Mouse (Mus musculus) neural tube, embryonic 11.5 days (tissue): ENCODE results near the gene Mga. TPM values are rescaled to one million over a fixed set of nuclear protein-coding genes. Genes with fewer than 3 reads are reported as not detected.
A peak's percentile ranks its signal among the peaks of the same experiment; 100 is the strongest.

Source experiments
- ATAC-seq: fragments of 200-750 bp; cut with Nextera tagmentation; 2 replicates; pipeline ENCODE4 v1.8.0; 2017; ENCODE audit warnings: moderate number of reproducible peaks, mild to moderate bottlenecking, moderate TSS enrichment, moderate library complexity; ENCODE audit not compliant: insufficient read depth, low FRiP score, low TSS enrichment
- DNase-seq: peaks from one replicate; pipeline ENCODE4 v3.0.0-alpha.2; 2015; ENCODE audit warnings: low spot score
- H3K27ac ChIP-seq: fragments of 300-500 bp; sonication (generic); 2 replicates; pipeline ENCODE4 v1.5.1; 2014; ENCODE audit warnings: low read depth, mild to moderate bottlenecking, low read length
- H3K27me3 ChIP-seq: fragments of 300-500 bp; sonication (generic); 2 replicates; pipeline ENCODE4 v1.6.1; 2014; ENCODE audit warnings: mild to moderate bottlenecking, low read length, mixed read lengths; ENCODE audit not compliant: control insufficient read depth, insufficient read depth
- H3K36me3 ChIP-seq: fragments of 300-500 bp; sonication (generic); 2 replicates; pipeline ENCODE4 v1.6.1; 2014; ENCODE audit warnings: mild to moderate bottlenecking, low read length, moderate library complexity, mixed read lengths; ENCODE audit not compliant: control insufficient read depth, insufficient read depth
- H3K4me1 ChIP-seq: fragments of 300-500 bp; sonication (generic); 2 replicates; pipeline ENCODE4 v1.6.1; 2014; ENCODE audit warnings: low read length, mixed read lengths; ENCODE audit not compliant: control insufficient read depth, insufficient read depth
- H3K4me2 ChIP-seq: fragments of 300-500 bp; sonication (generic); 2 replicates; pipeline ENCODE4 v1.6.1; 2014; ENCODE audit warnings: low read depth, mild to moderate bottlenecking, moderate library complexity
- H3K4me3 ChIP-seq: fragments of 300-500 bp; sonication (generic); 2 replicates; pipeline ENCODE4 v1.5.1; 2014; ENCODE audit warnings: low read depth, low read length
- H3K9ac ChIP-seq: fragments of 300-500 bp; sonication (generic); 2 replicates; pipeline ENCODE4 v1.6.1; 2014; ENCODE audit warnings: mild to moderate bottlenecking, low read length
- H3K9me3 ChIP-seq: fragments of 300-500 bp; sonication (generic); 2 replicates; pipeline ENCODE4 v1.6.1; 2016; ENCODE audit warnings: low read length; ENCODE audit not compliant: control insufficient read depth
- WGBS: fragments of 180-500 bp; shearing (Covaris S2); extraction: QIAGEN DNeasy Blood & Tissue Kit; methylation state at CpG from one replicate; pipeline ENCODE4 v1.1.7; 2014; 5-methylcytosine and 5-hydroxymethylcytosine counted together
- polyA plus RNA-seq: library from polyadenylated mRNA; unstranded; fragments of >200 nt; fragmentation: Nextera tagmentation; extraction: Ambion mirVana; gene quantifications from 2 replicates; pipeline ENCODE4 v1.2.1, GENCODE M21; 2014

The Mga gene
- polyA plus RNA-seq, 1 experiment from 2014 or later: 36.3 TPM

GRCm38 (mm10) chr2:120007680-120008210, 110.7 kb downstream of the Mga start:
- H3K4me1 ChIP-seq: no peaks in the 10 kb centered on the region
- H3K4me3 ChIP-seq: no peak overlapping the region
- H3K27me3 ChIP-seq: no peaks in the 10 kb centered on the region
- no peaks in the 10 kb centered on the region for H3K36me3 ChIP-seq
- no peaks in the 10 kb centered on the region for H3K9me3 ChIP-seq
- no peak for ATAC-seq
- H3K9ac ChIP-seq: no peak overlapping the region
- no peak for DNase-seq
- WGBS: 92% methylated on average over 4 of the region's 4 CpGs
- no peak overlapping the region for H3K4me2 ChIP-seq
- no peak overlapping the region for H3K27ac ChIP-seq

DNA sequence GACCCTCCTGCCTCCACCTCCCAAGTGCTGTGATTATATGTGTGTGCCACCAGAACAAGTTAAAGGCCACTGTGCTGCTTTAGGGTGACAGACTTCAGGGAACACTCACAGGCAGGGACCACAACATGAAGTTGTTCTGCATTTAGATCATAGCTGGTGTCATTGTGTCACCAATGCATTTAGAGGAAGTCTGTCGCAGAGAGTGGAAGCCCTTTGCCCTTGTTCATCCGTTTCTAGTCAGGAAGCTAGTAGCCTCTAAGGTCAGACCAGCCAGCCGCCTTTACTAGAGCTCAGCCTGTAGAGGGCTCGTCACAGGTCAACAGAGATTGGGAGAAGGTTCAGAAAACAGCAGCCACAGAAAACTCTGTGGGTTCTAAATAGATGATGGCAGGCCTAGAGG, 111.6 kb downstream of the Mga start:
- Histone ChIP-seq H3K4me1 (no peaks in the 10 kb centered on the region), H3K36me3 (no peaks in the 10 kb centered on the region), H3K4me2 (no peak overlapping the region), H3K9me3 (no peaks in the 10 kb centered on the region), H3K27ac (no peak overlapping the region), H3K27me3 (no peaks in the 10 kb centered on the region), H3K4me3 (no peak overlapping the region), H3K9ac (no peak overlapping the region)
- ATAC-seq (no peak), DNase-seq (no peak)
- 70% methylated on average over 4 of the region's 4 CpGs for WGBS

- no peaks in the 10 kb centered on the region for H3K36me3 ChIP-seq
Observed at GRCm38 (mm10) chr2:120011462-120012200, 114.6 kb downstream of the Mga start.

DNA sequence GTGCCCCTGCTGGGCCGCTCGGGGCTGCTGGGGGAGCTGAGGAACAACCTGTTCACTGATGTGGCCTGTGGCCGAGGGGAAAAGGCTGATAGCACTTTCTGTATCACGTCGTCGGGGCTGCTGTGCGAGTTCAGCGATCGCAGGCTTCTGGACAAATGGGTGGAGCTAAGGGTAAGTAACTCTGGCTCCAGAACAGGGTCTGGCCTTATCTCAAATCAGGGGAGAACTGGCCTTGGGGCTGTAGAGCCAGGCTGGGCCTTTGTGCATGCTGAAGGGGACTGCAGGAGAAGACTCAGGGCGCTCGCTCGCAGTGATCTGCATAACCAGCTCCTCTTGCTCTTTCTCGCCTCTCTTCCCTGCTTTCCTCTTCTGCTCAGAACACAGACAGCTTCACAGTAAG, 115.9 kb downstream of the Mga start:
- ATAC-seq (no peak), DNase-seq (no peak)
- H3K36me3 ChIP-seq: no peaks in the 10 kb centered on the region
- H3K4me1 ChIP-seq: no peaks in the 10 kb centered on the region
- no peak overlapping the region for H3K9ac ChIP-seq
- no peaks in the 10 kb centered on the region for H3K9me3 ChIP-seq
- no peak overlapping the region for H3K4me3 ChIP-seq
- no peak overlapping the region for H3K27ac ChIP-seq
- no peak overlapping the region for H3K4me2 ChIP-seq
- H3K27me3 ChIP-seq: no peaks in the 10 kb centered on the region
- 88% methylated on average over 13 of the region's 13 CpGs for WGBS

More at GRCm38 (mm10) chr2:120011462-120012200, 114.6 kb downstream of the Mga start:
- Histone ChIP-seq H3K9me3 (no peaks in the 10 kb centered on the region), H3K27me3 (no peaks in the 10 kb centered on the region), H3K9ac (no peak overlapping the region), H3K27ac (no peak overlapping the region), H3K4me2 (no peak overlapping the region), H3K4me3 (no peak overlapping the region), H3K4me1 (no peaks in the 10 kb centered on the region)
- WGBS: 82% methylated on average over 8 of the region's 8 CpGs
- no peak for ATAC-seq
- DNase-seq: peak; percentile 39

GRCm38 (mm10) chr2:120013831-120014486, 116.9 kb downstream of the Mga start:
- no peak for ATAC-seq
- H3K4me3 ChIP-seq: no peak overlapping the region
- no peaks in the 10 kb centered on the region for H3K27me3 ChIP-seq
- H3K36me3 ChIP-seq: no peaks in the 10 kb centered on the region
- H3K9ac ChIP-seq: no peak overlapping the region
- H3K27ac ChIP-seq: no peak overlapping the region
- H3K4me2 ChIP-seq: no peak overlapping the region
- H3K9me3 ChIP-seq: no peaks in the 10 kb centered on the region
- no peaks in the 10 kb centered on the region for H3K4me1 ChIP-seq
- no peak for DNase-seq
- 99% methylated on average over 2 of the region's 2 CpGs for whole genome bisulfite sequencing

GRCm38 (mm10) chr2:120015882-120016281, 118.9 kb downstream of the Mga start:
- H3K4me3 ChIP-seq: no peak overlapping the region
- H3K9ac ChIP-seq: no peak overlapping the region
- WGBS: 91% methylated on average over 4 of the region's 4 CpGs
- no peak for DNase-seq
- H3K4me1 ChIP-seq: no peaks in the 10 kb centered on the region
- H3K4me2 ChIP-seq: no peak overlapping the region
- H3K36me3 ChIP-seq: peaks cover 4% of the 10 kb centered on the region; the same call in 1 of the 2 replicates
- H3K27me3 ChIP-seq: no peaks in the 10 kb centered on the region
- no peaks in the 10 kb centered on the region for H3K9me3 ChIP-seq
- H3K27ac ChIP-seq: no peak overlapping the region
- ATAC-seq: no peak

GRCm38 (mm10) chr2:120017599-120017998, 120.6 kb downstream of the Mga start:
- H3K36me3 ChIP-seq: peaks cover 9% of the 10 kb centered on the region; the same call in 1 of the 2 replicates
- ATAC-seq: no peak

More at GRCm38 (mm10) chr2:120017599-120017998, 120.6 kb downstream of the Mga start:
- Histone ChIP-seq H3K27ac (no peak overlapping the region), H3K9ac (no peak overlapping the region), H3K4me3 (no peak overlapping the region), H3K27me3 (no peaks in the 10 kb centered on the region), H3K4me1 (no peaks in the 10 kb centered on the region), H3K9me3 (no peaks in the 10 kb centered on the region), H3K4me2 (no peak overlapping the region)
- WGBS: 92% methylated on average over 12 of the region's 12 CpGs
- DNase-seq: no peak
